Mouse (Mus musculus) gastrocnemius, adult 8-10 months (tissue): ENCODE data around the gene Kmt2b. TPM values are rescaled to one million over a fixed set of nuclear protein-coding genes. Genes with fewer than 3 reads are reported as not detected.
A peak's percentile ranks its signal among the peaks of the same experiment; 100 is the strongest.

Experiments
- DNase-seq, 2 experiments: peaks; one replicate each; pipeline ENCODE4 v3.0.0; 2022; ENCODE audit warnings: low spot score in 2 of 2
- total RNA-seq, 4 experiments: library from RNA; stranded (reverse); gene quantifications; 2 replicates each; pipeline ENCODE4 v1.2.4; 2022

Gene Kmt2b
- total RNA-seq, 4 experiments from 2014 or later: 10.9 to 15.2 (median 13.0) TPM

DNA sequence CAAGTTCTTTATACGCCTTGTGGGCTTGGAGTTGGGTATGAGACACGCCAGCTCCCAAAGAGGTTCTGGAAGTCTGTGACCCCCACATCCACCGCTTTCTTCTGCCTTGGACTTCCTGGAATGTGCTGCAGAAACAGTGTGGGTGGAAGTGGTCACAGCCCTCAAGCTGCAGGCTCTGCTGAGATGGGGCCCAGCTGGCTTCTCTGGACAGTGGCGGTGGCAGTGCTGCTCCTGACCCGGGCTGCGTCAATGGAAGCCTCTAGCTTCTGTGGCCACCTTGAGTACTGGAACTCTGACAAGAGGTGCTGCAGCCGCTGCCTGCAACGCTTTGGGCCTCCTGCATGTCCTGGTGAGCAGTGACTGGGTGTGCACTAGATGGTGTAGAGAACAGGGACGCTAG, 22.5 kb downstream of the Kmt2b start:
- DNase-seq: no peak

DNA sequence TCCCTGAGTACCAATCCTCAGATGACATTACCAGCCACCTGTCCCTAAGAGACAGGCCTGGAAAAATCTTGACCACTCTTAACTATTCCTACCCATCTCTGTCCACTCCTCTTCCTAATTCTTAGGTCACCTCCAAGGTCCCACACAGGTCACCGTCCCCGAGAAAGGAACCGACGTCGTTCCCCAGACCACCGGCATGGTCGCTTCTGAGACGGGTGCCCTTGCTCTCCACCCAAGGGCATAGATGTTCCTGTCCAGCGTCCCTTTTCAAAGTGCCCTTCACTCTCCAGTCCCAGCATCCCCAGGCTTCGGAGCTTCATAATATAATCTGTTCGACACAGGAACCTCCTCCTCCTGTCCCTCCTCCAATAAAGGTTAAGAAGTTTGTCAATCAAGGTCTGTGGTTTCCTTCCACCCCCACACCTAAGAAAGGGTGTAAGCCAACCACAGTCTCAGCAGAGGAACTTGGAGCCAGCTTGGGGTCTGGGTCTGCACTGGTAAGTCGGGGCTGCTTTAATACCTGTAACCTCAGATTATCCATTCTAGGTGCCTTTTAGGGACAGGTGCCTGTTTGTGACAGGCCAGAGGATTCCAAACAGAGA, 23.5 kb downstream of the Kmt2b start, which contains the start of gene Igflr1:
Igflr1 (plus strand) TSS at position 458 of the 602 bp plus-strand sequence.
- DNase-seq: no peak

DNA sequence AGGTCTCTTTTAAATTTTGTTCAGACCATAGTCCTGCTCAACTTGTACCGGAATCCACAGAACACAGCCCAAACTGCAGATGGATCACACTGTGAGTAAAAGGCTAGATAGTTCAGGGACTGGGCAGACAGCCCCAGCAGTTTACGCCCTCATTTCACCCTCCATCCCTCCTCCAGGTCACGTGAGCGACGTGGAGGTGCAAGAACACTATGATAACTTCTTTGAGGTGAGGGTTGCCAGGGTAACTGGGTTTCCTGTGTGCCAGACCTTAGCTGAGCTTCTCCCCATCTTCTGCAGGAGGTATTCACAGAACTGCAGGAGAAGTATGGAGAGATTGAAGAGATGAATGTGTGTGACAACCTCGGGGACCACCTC, 24.6 kb downstream of the Kmt2b start:
- DNase-seq: no peak

DNA sequence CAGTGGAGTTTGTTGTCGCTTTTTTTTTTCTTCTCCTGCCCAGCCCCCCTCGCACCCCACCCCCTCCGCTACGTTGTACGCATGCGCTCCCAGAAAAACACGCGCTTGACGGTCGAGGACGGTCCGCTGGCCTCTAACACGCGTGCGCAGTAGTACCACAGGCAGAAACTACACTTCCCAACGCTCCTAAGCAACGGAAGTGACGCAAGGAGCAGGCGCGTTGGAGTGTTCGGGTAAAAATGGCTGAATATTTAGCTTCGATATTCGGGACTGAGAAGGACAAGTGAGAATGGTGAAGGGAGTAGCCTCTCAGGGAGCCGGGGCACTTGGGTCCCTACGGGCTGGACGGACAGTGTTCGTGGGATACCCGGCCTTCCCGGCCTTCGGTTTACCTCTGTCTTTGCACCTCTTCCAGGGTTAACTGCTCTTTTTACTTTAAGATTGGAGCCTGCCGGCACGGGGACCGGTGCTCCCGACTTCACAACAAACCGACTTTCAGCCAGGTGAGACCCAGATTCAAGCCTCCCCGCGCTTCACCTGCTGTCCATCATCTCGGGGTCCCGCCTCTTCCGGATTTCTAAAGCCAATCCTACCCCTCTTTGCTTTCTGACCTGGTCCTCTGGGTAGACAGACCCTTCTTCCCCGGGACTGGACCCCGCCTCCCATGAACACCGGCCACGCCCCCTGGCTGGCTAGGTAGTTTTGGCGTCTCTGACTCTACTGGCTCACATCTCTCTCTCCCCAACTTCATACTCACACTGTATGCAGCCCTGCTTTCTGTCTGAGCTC, 25.2 kb downstream of the Kmt2b start, which contains the start of the genes U2af1l4, Gm49396 and Psenen:
U2af1l4 (plus strand) TSS at position 185 of the 789 bp plus-strand sequence.
Gm49396 (plus strand) TSS at position 228 of the 789 bp plus-strand sequence.
Psenen (minus strand) TSS at position 511 of the 789 bp plus-strand sequence.
- peak; percentile 89 to 95 for DNase-seq

GRCm38 (mm10) chr7:30562526-30563116, 25.9 kb downstream of the Kmt2b start:
- no peak for DNase-seq

DNA sequence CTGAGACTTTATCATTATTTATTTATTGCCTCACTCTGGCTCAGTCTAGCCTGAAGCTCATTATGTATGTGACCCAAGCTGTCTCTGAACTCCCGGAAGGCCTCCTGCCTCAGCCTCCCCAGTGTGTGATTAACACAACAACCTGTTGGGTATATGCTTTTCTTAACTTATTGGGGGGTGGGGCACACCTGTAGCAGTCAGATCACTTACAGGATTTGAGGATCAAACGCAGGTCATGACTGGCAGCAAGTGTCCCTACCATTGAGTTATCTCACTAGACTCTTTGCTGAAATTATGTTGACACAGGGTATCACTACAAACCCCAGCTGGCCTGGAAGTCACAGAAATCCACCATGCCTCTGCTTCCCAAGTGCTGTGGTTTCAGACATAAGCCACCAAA, 28.2 kb downstream of the Kmt2b start:
- DNase-seq: no peak

DNA sequence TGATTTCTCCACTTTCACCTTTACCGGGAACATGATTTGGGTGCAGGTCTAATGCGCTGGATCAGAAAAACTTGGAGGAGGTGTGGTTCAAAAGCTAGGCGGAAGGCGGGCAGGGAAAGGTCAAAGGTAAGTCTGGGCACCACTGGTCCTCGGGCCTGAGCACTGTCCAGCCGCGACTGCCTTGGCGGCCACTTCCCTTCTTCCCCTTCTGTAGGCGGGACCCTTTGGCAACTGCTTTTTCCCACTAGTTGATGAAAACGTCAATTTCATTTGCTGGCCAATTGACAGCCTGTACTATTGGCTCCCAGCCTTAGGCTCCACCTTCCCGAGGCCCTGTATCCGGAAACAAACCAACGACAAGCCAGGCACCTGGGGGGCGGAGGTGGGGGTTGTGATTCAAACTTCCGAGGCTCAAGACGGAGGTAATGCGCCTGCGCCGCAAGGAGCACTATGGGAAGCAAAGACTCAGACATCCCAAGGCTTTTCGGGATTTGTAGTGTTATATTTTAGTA, 29.0 kb downstream of the Kmt2b start, which contains the start of gene Lin37:
Lin37 (minus strand) TSS at position 396 of the 512 bp plus-strand sequence.
- DNase-seq: peak; percentile 98 to 99

DNA sequence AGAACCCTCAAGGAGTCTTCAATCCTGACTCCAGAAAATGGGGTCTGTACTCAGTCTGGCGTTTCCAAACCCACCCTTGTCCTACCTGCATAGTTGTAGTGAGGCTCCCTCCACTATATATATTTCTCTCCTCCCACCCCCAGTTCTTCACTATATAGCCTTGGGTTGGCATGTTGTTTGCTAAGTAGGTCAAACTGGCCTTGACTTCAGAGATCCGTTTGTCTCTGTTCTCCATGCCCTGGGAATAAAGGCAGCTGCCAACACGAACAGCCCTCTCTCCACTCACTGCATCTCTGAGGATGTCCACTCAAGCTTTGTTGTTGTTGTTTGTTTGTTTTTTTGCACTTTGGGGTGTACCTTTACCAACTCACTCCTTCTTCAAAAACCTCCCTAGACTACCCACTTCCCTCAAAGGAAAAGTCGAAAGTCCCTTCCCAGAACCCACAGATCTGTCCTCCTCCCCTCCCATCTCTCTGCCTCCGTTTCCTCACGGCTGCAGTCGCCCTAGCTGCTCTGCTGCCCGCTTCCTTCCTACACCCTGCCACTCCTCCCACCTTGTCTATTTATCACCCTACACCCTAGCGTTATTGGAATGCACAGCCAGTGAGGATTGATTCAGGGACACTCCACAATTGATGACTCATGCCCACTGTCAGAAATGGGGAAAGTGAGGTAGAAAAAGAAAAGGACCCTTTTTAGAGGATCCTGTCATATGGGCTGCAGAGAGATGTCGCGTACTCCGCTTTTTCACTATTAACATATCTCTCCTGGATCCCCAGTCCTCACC, 29.7 kb downstream of the Kmt2b start:
- DNase-seq: no peak

- no peak for DNase-seq
Measured at GRCm38 (mm10) chr7:30557901-30558514, 30.5 kb downstream of the Kmt2b start.

GRCm38 (mm10) chr7:30556894-30557536, 31.5 kb downstream of the Kmt2b start:
- DNase-seq: no peak

GRCm38 (mm10) chr7:30553810-30554584, 34.5 kb downstream of the Kmt2b start:
- DNase-seq: no peak

DNA sequence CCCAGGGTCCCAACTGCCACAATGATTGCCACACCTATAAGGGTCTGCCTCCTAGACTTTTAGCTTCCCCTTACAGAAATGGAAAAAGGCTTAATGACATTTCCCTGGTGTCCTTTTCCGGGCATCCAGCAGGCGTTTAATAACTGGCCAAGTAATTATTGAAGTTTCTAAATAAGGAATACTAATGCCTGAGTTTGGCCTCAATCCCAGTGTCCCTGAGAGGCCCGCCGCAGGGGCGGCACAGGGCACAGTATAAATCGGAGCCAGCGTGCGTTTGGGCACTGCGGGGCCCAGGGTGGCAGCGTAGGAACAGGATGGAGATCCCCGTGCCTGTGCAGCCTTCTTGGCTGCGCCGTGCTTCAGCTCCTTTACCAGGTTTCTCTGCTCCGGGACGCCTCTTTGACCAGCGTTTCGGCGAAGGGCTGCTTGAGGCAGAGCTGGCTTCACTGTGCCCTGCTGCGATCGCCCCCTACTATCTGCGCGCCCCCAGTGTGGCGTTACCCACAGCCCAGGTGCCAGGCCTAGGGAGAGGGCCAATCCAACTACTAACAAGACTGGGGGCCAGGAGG, 35.4 kb downstream of the Kmt2b start:
- DNase-seq: peak; percentile 50 to 72

DNA sequence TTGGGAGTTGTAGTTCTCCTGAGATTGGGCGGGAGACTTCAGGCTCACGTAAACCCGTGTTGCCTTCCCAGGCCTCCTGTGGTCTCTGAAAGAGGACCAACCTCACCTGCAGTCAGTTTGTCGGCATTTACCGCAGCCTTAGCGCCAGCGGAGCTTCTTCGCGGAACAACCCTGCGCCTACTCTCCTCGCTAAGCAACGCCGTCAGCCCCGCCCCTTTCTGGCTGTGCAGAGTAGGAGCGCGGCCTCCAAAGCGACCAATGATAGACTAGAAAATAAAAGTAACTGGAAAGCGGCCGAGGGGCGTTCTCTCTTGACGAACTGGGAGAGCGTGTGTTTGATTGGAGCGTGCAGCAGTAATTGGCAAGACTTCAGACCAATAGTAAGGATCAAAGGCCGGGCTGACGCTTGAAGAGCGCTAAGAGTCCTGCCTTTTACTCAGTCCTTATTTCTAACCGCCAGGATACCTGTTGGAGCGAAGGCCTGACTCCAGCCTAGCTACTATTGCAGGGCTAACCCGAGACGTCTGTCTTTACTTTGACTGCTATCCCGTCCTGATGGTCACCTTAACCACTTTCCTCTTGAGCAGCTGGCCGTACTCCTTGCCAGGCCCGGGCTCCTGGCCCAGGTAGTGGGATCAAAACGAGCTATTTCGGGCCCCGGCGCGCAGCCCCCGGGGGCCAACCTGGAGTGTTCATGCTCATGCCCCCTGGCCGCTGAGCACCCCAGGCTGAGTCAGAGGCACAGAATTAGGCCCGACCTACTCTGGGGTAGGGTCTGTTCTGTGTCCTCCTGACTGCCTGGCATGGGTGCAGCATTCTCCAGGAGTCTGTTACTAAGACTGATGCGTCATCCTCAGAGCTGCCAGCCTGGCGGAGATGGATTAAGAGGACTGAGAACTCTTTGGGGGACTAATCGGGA, 36.2 kb downstream of the Kmt2b start, which contains the start of the genes Hspb6 and Proser3:
Hspb6 (plus strand) TSS at position 77 of the 919 bp plus-strand sequence.
Proser3 (minus strand) TSS at position 198 of the 919 bp plus-strand sequence.
- DNase-seq: peak; percentile 95 to 96

GRCm38 (mm10) chr7:30551445-30552101, 37.0 kb downstream of the Kmt2b start:
- DNase-seq: no peak

GRCm38 (mm10) chr7:30550603-30551002, 37.9 kb downstream of the Kmt2b start:
- DNase-seq: no peak

- no peak for DNase-seq
Measured at GRCm38 (mm10) chr7:30549880-30550279, 38.6 kb downstream of the Kmt2b start.

- DNase-seq: no peak
Measured at GRCm38 (mm10) chr7:30544327-30544726, 44.2 kb downstream of the Kmt2b start.
